Mouse (Mus musculus): ENCODE results near the gene Pcmtd2. TPM values are rescaled to one million over a fixed set of nuclear protein-coding genes. Genes with fewer than 3 reads are reported as not detected.
"Not testable (repeated sequence)": the region's sequence is repeated elsewhere in the genome, so short reads cannot be mapped to it uniquely, and the experiment has no call there.

The Pcmtd2 gene
- 30.2 and 31.7 TPM in 2 replicates for polyA plus RNA-seq (2015; fragmentation: Nextera tagmentation; extraction: Ambion mirVana)

- peak within 1 kb of the TSS; percentile 79 for H3K27ac ChIP-seq (ENCODE audit: low read length)
- H3K4me3 ChIP-seq (ENCODE audit: low read length): peak within 1 kb of the TSS; percentile 67
- ATAC-seq (replicated peaks; ENCODE audit: extremely low read depth, insufficient read depth, low FRiP score): peak; percentile 100
- H3K27me3 ChIP-seq (ENCODE audit: control insufficient read depth, insufficient read depth, low read length): no peaks in the 10 kb centered on the region
- peak within 1 kb of the TSS; percentile 80 for H3K9ac ChIP-seq (ENCODE audit: low read length)
- peak within 1 kb of the TSS; percentile 81 for H3K4me2 ChIP-seq (ENCODE audit: low read depth, low read length)
- H3K4me1 ChIP-seq (ENCODE audit: control insufficient read depth, insufficient read depth, low read length): peaks cover 8% of the 10 kb centered on the region
- no peaks in the 10 kb centered on the region for H3K9me3 ChIP-seq (replicated peaks; ENCODE audit: control insufficient read depth, low read length)
- H3K36me3 ChIP-seq (ENCODE audit: control insufficient read depth, insufficient read depth): peaks cover 7% of the 10 kb centered on the region; the same call in 1 of the 2 replicates
- WGBS: under 1% methylated on average over 35 of the region's 35 CpGs
These were observed at the start of gene Pcmtd2 for GRCm38 (mm10) chr2:181837372-181838292. Gene Pcmtd2, plus strand, starts transcription at chr2:181837854.

GRCm38 (mm10) chr2:181789396-181789795 is 48.3 kb upstream of the Pcmtd2 start:
- Histone ChIP-seq H3K9ac (ENCODE audit: low read length) (no peak overlapping the region), H3K27me3 (ENCODE audit: control insufficient read depth, insufficient read depth, low read length) (no peaks in the 10 kb centered on the region), H3K27ac (ENCODE audit: low read length) (no peak overlapping the region), H3K4me3 (ENCODE audit: low read length) (no peak overlapping the region), H3K36me3 (ENCODE audit: control insufficient read depth, insufficient read depth) (no peaks in the 10 kb centered on the region), H3K4me1 (ENCODE audit: control insufficient read depth, insufficient read depth, low read length) (no peaks in the 10 kb centered on the region), H3K4me2 (ENCODE audit: low read depth, low read length) (no peak overlapping the region), H3K9me3 (replicated peaks; ENCODE audit: control insufficient read depth, low read length) (no peaks in the 10 kb centered on the region)
- WGBS: 62% methylated on average over 6 of the region's 6 CpGs
- no peak for ATAC-seq (replicated peaks; ENCODE audit: extremely low read depth, insufficient read depth, low FRiP score)

- not testable (repeated sequence) for H3K36me3 ChIP-seq (ENCODE audit: control insufficient read depth, insufficient read depth); H3K9me3 ChIP-seq (replicated peaks; ENCODE audit: control insufficient read depth, low read length); H3K27ac ChIP-seq (ENCODE audit: low read length); ATAC-seq (replicated peaks; ENCODE audit: extremely low read depth, insufficient read depth, low FRiP score); H3K27me3 ChIP-seq (ENCODE audit: control insufficient read depth, insufficient read depth, low read length); H3K4me2 ChIP-seq (ENCODE audit: low read depth, low read length); H3K4me3 ChIP-seq (ENCODE audit: low read length); H3K9ac ChIP-seq (ENCODE audit: low read length); H3K4me1 ChIP-seq (ENCODE audit: control insufficient read depth, insufficient read depth, low read length)
- 83% methylated on average over 8 of the region's 8 CpGs for WGBS
These were observed 44.5 kb upstream of the Pcmtd2 start for GRCm38 (mm10) chr2:181793186-181793585.

GRCm38 (mm10) chr2:181795641-181796130 is 42.0 kb upstream of the Pcmtd2 start:
- no peak overlapping the region for H3K27ac ChIP-seq (ENCODE audit: low read length)
- H3K4me3 ChIP-seq (ENCODE audit: low read length): no peak overlapping the region
- no peaks in the 10 kb centered on the region for H3K9me3 ChIP-seq (replicated peaks; ENCODE audit: control insufficient read depth, low read length)
- WGBS: 64% methylated on average over 3 of the region's 3 CpGs
- ATAC-seq (replicated peaks; ENCODE audit: extremely low read depth, insufficient read depth, low FRiP score): no peak
- no peaks in the 10 kb centered on the region for H3K4me1 ChIP-seq (ENCODE audit: control insufficient read depth, insufficient read depth, low read length)
- no peaks in the 10 kb centered on the region for H3K27me3 ChIP-seq (ENCODE audit: control insufficient read depth, insufficient read depth, low read length)
- H3K36me3 ChIP-seq (ENCODE audit: control insufficient read depth, insufficient read depth): no peaks in the 10 kb centered on the region
- H3K4me2 ChIP-seq (ENCODE audit: low read depth, low read length): no peak overlapping the region
- H3K9ac ChIP-seq (ENCODE audit: low read length): no peak overlapping the region

- Histone ChIP-seq H3K9me3 (replicated peaks; ENCODE audit: control insufficient read depth, low read length) (no peaks in the 10 kb centered on the region), H3K4me2 (ENCODE audit: low read depth, low read length) (no peak overlapping the region), H3K9ac (ENCODE audit: low read length) (no peak overlapping the region), H3K4me3 (ENCODE audit: low read length) (no peak overlapping the region), H3K27ac (ENCODE audit: low read length) (no peak overlapping the region), H3K4me1 (ENCODE audit: control insufficient read depth, insufficient read depth, low read length) (no peaks in the 10 kb centered on the region), H3K27me3 (ENCODE audit: control insufficient read depth, insufficient read depth, low read length) (no peaks in the 10 kb centered on the region), H3K36me3 (ENCODE audit: control insufficient read depth, insufficient read depth) (no peaks in the 10 kb centered on the region)
- 73% methylated on average over 8 of the region's 8 CpGs for WGBS
- ATAC-seq (replicated peaks; ENCODE audit: extremely low read depth, insufficient read depth, low FRiP score): no peak
These were observed 40.0 kb upstream of the Pcmtd2 start for GRCm38 (mm10) chr2:181797672-181798071.

DNA sequence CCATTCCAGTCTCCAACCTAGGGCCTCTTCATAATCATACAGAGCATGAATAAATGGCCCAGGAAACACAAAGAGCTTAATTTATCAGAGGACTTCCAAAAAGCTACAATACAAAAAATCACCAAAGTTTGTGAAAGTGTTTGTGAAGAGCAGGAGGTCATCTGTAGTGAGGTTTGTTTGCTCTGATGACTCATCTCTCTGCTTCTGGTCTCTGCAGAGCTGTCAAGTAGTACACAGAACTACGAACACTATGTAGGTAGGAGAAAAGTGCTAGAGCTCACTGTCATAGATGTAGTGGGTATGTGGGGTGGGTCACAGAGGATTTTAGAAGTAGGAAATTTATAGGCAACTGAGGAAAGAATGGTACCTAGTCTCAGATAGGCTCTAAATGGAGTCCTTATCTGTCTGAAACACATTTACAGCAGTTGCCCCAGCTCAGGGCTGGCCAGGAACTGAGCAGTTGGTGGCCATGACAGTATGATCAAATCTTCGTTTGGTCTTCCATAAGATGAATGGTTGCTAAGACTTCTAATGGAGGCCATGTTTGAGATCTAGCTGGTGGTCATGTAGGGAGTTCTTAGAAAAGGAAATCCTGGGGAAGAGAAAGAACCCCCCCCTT is 8.5 kb upstream of the Pcmtd2 start:
- no peaks in the 10 kb centered on the region for H3K9me3 ChIP-seq (replicated peaks; ENCODE audit: control insufficient read depth, low read length)
- H3K36me3 ChIP-seq (ENCODE audit: control insufficient read depth, insufficient read depth): no peaks in the 10 kb centered on the region
- H3K9ac ChIP-seq (ENCODE audit: low read length): no peak overlapping the region
- ATAC-seq (replicated peaks; ENCODE audit: extremely low read depth, insufficient read depth, low FRiP score): no peak
- 42% methylated on average over 2 of the region's 2 CpGs for WGBS
- H3K27me3 ChIP-seq (ENCODE audit: control insufficient read depth, insufficient read depth, low read length): no peaks in the 10 kb centered on the region
- no peak overlapping the region for H3K4me3 ChIP-seq (ENCODE audit: low read length)
- H3K4me2 ChIP-seq (ENCODE audit: low read depth, low read length): no peak overlapping the region
- no peak overlapping the region for H3K27ac ChIP-seq (ENCODE audit: low read length)
- no peaks in the 10 kb centered on the region for H3K4me1 ChIP-seq (ENCODE audit: control insufficient read depth, insufficient read depth, low read length)

DNA sequence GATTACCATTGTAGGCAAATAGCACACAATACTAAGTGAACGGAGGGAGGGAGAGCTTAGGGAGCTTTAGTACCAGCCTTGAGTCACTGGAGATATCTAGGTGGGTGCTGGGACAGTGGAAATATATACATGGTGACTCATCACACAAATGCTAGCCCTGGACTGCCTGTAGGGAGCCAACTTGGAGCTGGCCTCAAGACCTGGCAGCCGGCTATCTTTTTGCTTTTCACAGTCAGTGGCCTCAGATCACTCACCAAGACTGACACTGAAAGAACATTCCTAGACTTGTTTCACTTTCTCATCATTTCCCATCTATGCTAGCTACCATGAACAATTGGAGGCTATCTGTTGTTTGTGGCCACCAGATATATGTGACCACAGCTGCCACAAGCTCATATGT is 4.9 kb upstream of the Pcmtd2 start:
- H3K36me3 ChIP-seq (ENCODE audit: control insufficient read depth, insufficient read depth): no peaks in the 10 kb centered on the region
- no peak overlapping the region for H3K27ac ChIP-seq (ENCODE audit: low read length)
- no peak for ATAC-seq (replicated peaks; ENCODE audit: extremely low read depth, insufficient read depth, low FRiP score)
- H3K9me3 ChIP-seq (replicated peaks; ENCODE audit: control insufficient read depth, low read length): no peaks in the 10 kb centered on the region
- no peak overlapping the region for H3K4me2 ChIP-seq (ENCODE audit: low read depth, low read length)
- no peak overlapping the region for H3K4me3 ChIP-seq (ENCODE audit: low read length)
- H3K4me1 ChIP-seq (ENCODE audit: control insufficient read depth, insufficient read depth, low read length): no peaks in the 10 kb centered on the region
- H3K9ac ChIP-seq (ENCODE audit: low read length): no peak overlapping the region
- 59% methylated on average over 2 of the region's 2 CpGs for WGBS
- H3K27me3 ChIP-seq (ENCODE audit: control insufficient read depth, insufficient read depth, low read length): no peaks in the 10 kb centered on the region

- Histone ChIP-seq H3K4me2 (ENCODE audit: low read depth, low read length) (peak overlapping the region; percentile 81), H3K27ac (ENCODE audit: low read length) (peak overlapping the region; percentile 79), H3K36me3 (ENCODE audit: control insufficient read depth, insufficient read depth) (peaks cover 8% of the 10 kb centered on the region; the same call in 1 of the 2 replicates), H3K4me1 (ENCODE audit: control insufficient read depth, insufficient read depth, low read length) (peaks cover 8% of the 10 kb centered on the region), H3K27me3 (ENCODE audit: control insufficient read depth, insufficient read depth, low read length) (no peaks in the 10 kb centered on the region), H3K4me3 (ENCODE audit: low read length) (peak overlapping the region; percentile 67), H3K9ac (ENCODE audit: low read length) (peak overlapping the region; percentile 80), H3K9me3 (replicated peaks; ENCODE audit: control insufficient read depth, low read length) (no peaks in the 10 kb centered on the region)
- no peak for ATAC-seq (replicated peaks; ENCODE audit: extremely low read depth, insufficient read depth, low FRiP score)
- 7% methylated on average over 3 of the region's 3 CpGs for WGBS
These were observed 633 bp downstream of the Pcmtd2 start for GRCm38 (mm10) chr2:181838293-181838680.
